Mouse (Mus musculus) bone marrow macrophage, adult 2 months (primary cell): Measurements from ENCODE around the gene Ankrd33b.

Source experiments
- CTCF ChIP-seq: IDR thresholded peaks from 2 replicates; pipeline ENCODE4 v1.5.1; 2012; ENCODE audit warnings: low read depth, mild to moderate bottlenecking, low read length, moderate library complexity
- POLR2A ChIP-seq: IDR thresholded peaks from 2 replicates; pipeline ENCODE4 v1.6.1; 2012; ENCODE audit warnings: mild to moderate bottlenecking, low read depth, low read length, borderline replicate concordance

DNA sequence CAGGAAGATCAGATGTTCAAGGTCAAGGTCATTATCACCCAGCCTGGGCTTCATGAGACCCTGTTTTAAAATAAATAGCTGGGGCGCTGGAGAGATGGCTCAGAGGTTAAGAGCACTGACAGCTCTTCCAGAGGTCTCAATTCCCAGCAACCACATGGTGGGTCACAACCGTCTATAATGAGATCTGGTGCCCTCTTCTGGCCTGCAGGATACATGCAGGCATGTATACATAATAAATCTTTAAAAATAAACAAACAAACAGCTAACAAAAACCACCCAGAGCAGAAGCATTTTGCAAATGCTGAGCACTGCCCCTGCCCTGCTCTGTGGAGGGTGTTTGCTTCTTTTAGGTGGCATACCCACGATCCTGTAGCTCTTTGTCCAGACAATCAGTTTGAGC is 29.9 kb upstream of the Ankrd33b start:
- 0 out of 2 replicates have a peak, but pooled peaks have one; percentile 30 for TF ChIP-seq CTCF
- TF ChIP-seq POLR2A: no peak
